Mouse (Mus musculus): ENCODE data around the gene Gemin4.
"Not testable (repeated sequence)": the region's sequence is repeated elsewhere in the genome, so short reads cannot be mapped to it uniquely, and the experiment has no call there.

- TF ChIP-seq CTCF (IDR thresholded peaks at IDR 0.05; ENCODE audit: borderline replicate concordance, extremely low read depth, insufficient read depth, insufficient read length); POLR2A (IDR thresholded peaks at IDR 0.05; ENCODE audit: borderline replicate concordance, extremely low read depth, insufficient read depth, insufficient read length, poor library complexity, severe bottlenecking): not testable (repeated sequence)
These were observed 5.9 kb downstream of the Gemin4 start for GRCm38 (mm10) chr11:76211595-76211994.

All from brain, embryonic 14.5 days (tissue).